Mouse (Mus musculus): ENCODE measurements around the gene Adamts12.
A peak's percentile ranks its signal among the peaks of the same experiment; 100 is the strongest.

The Adamts12 gene

DNA sequence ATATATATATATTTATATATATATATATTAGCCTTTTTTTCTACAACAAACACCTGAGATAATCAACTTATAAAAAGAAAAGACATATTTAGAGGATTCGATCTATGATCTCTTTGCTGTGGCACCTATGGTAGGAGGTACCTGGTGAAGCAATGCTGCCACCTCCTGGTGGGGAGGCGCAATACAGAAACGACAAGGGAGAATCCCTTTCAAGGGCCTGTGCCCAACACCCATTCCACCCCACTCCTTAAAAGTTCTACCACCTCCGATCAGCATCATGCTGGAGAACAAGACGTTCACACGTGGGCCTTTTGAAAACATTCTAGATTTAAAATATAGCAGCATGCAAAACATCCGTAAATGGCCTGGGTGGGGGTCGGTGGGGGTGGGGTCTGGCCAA is 255.9 kb downstream of the Adamts12 start:
- DNase-seq: peak; percentile 57

DNA sequence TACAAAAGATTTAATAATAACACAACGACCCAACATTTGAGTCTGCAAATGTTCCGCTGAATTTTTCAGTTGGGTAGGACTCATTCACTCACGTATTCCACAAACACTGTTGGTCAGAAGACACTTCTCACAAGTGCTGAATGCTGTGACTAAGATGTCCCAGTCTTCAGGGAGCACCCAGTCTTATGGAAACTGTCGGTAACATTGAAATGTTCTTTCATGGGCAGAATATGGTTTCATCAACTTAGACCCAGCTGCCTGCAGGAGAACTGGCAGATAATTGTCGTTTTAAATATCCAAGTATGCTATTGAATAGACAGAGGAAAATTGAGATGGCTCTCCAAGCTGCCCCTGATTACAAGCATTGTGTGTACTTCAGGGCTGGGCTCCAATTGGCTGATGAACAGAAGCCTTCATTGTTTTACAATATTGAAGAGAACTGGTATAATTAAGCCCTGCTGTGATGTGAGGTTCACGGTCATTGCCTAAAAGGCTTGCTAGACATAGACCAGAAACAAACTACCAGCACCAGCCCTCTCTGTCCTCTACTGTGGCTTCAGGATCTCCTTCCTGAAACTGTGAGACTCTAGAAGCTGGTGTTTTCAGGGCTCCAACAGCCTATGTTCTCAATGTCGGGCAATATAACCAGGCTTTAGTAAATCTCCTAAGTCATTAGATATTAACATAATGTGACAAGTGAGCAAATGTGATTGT is 275.0 kb downstream of the Adamts12 start:
- DNase-seq: no peak

GRCm38 (mm10) chr15:11355865-11356264 is 291.3 kb downstream of the Adamts12 start:
- no peak for DNase-seq

GRCm38 (mm10) chr15:11357501-11357900 is 292.9 kb downstream of the Adamts12 start:
- no peak for DNase-seq

DNA sequence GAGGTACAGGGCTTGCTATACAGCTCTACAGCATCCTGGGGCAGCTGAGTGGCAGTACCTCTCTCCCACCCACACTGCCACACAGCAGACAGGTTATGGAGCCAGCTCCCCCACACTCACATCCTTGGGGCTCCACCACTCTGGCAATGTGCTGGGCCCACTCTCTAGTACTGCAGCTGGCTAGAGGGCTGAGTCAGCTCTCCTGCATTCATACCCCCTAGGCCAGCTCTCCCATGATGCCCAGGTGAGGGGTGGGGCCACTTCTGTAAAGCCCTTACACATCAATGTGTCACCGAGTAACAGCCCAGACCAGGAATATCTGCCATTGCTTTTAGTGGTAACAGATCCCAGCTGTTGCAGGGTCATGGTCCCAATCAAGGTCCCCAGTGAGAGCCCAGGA is 296.3 kb downstream of the Adamts12 start:
- no peak for DNase-seq

DNA sequence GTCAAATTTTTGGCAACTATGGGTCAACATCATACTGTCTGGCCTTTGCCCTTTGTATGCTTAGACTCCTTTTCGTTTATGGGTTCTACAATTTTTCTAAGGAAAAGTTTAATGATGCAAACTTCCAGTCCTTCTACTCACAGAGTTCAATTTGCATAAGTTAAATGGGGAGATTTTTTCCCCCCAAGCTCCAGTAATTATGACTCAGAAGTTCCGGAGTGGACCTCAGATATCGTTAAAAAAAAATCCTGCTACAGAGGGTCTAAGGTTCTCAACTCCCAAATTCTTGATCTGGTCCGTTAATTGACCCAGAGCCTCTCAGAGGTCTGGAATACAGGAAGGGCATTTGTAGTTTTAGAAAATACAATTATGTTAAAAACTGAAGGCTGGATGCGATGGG is 297.2 kb downstream of the Adamts12 start:
- no peak for DNase-seq

DNA sequence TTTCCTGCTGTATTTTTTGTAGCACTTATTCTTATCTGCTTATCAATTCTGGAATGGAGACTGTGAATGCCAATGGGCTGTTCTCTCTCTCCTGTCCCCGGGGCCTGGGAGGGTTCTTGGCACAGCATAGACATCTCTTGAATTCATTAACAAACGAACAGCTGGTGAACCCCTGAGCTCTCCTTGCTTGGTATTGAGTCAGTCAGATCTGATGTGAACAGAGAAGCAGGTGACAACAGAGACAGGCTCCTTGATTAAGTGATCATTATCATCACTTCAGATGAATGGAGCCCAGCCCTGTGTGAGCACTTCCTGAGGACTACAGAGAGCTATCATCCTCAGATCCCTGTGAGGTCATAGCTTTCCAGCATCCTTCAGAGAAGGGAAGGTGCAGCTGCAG is 299.5 kb downstream of the Adamts12 start:
- no peak for DNase-seq

GRCm38 (mm10) chr15:11364795-11365194 is 300.2 kb downstream of the Adamts12 start:
- no peak for DNase-seq

DNA sequence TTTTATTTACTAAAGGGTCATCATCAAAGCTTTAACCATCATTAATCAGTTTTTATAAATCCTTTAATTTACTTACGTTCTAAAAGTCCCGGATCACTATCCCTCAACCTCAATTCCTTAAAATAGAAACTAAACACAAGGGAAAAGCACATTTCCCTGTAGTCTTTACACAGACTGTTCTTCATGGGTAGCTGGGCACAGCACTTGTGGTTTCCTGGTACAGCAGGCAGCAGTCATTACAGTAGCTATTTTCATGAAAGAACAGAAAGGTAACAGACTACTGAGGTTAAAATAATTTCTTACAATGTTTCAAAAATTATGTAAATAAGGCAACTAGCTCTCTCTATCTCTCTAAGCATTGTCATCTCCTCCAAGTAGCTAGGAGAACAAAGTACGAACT is 305.0 kb downstream of the Adamts12 start:
- DNase-seq: no peak

GRCm38 (mm10) chr15:11370477-11371085 is 306.0 kb downstream of the Adamts12 start:
- no peak for DNase-seq

DNA sequence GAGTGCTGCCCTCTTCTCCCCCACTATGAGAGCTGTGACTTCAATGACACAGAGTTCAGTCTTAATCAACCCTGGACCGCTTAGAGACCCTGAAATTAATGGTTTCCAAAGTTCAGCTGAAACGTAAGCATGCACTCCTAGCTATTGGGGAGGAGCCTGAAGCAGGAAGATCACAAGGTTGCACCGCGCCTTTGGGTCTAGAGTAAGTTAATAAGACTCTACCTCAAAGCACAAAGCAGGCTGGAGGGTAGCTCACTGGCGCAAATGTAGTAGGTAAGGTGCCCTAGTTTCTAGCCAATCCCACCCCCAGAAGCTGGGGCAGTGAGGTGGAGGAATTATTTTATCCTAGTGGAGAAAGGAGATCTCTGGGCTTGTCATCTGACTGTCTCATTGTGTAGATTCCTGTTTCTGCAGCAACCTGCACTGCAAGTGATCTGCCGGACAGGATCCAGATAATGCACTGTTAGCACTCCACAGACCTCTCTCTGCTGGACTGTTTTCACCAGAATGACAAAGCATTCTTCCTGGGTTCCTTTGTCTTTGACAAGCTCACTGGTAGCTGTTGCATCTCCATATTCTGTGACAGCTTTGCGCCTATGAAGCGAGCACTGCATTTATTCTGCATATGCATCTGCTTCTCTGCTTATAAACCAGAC is 315.0 kb downstream of the Adamts12 start:
- no peak for DNase-seq

DNA sequence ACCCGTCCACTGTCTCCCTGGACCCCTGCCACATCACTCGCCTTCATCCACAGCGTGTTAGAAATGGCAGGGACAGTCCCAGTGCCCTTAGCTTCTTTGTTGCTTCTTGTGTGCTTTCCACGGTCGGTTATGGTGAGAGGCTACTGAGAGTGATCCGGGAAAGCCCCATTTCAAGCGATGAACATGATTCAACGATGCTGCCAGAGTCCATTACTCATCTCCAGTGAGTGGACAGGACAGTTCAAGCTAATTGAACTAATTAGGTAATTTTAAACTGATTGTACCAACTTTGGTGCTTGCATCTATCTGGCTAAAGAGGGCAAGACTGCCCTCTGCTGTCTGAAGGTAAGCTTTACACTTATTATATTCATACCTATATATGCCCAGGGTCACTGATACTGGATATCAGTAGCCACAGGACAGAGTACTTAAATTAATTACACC is 315.5 kb downstream of the Adamts12 start:
- DNase-seq: peak; percentile 34

- DNase-seq: no peak
Measured at GRCm38 (mm10) chr15:11380616-11381015, 316.0 kb downstream of the Adamts12 start.

DNA sequence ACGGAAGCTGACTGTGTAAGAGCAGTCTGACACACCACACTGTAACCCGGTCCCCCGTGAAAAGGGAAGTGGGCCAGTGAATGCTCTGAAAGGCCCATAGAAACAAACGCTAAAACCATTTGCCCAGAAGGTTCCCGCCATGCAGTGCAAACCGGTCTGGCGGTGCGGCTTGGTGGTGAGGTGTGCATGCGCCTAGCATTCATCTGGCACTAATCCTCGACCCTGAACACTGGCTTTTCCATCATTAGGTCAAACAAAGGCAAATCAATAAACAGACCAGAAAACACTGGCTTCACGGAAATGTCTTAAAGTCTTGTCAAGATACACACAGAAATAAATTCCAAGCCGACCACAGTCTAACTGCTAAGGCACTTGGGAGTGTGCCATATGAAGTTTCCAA is 318.0 kb downstream of the Adamts12 start:
- no peak for DNase-seq

DNA sequence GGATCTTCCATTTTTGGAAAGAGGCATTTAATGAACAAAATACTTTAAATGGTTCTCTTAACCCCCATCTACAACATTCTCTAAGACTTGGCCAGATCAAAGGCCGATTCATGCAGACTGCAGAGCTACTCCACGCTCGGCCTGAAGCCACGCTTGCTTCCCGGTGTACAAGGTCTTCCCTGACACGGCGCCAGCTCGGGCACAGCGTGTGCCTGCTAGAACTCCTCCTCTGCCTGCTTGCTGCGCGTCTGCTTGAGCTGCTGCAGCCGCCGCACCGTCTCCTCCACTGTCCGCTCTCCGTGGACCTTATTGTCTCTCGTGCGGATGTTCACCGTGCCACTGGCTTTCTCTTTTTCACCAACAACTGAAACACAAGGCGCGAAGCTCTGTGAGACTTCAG is 319.2 kb downstream of the Adamts12 start:
- DNase-seq: no peak

DNA sequence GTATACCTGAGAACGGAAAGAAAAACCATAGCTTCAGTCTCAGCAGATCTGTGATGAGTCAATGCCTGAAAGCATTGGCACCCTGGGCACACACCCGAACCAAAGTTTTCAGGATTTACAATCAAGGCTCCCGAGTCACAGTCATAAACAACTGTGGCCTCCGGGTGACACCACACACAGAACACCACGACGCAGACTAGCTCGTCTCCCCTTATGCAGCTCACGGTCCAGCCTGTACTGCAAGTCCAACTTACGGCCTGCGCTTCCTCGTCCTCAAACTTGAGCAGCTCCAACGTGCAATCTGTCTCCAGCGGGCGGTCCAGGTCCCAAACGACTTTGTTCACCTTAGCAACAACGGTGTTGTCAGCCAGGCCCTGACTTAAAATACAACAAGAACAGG is 328.3 kb downstream of the Adamts12 start:
- DNase-seq: no peak

GRCm38 (mm10) chr15:11396421-11396820 is 331.8 kb downstream of the Adamts12 start:
- no peak for DNase-seq
